Mouse (Mus musculus) lung, adult 2 months (tissue): ENCODE data around the gene Mmrn2. TPM values are rescaled to one million over a fixed set of nuclear protein-coding genes. Genes with fewer than 3 reads are reported as not detected.

Experiments used
- DNase-seq: peaks from one replicate; pipeline ENCODE4 v3.0.0; 2022
- H3K4me1 ChIP-seq: fragments of 200-500 bp; 2 replicates; pipeline ENCODE4 v1.6.1; 2011; ENCODE audit warnings: low read length; ENCODE audit not compliant: control insufficient read depth, insufficient read depth
- H3K4me3 ChIP-seq: fragments of 200-500 bp; replicated peaks from 2 replicates; pipeline ENCODE3; 2011; ENCODE audit warnings: low read depth, mild to moderate bottlenecking, control low read depth, low read length; ENCODE audit errors: extremely low read depth
- CTCF ChIP-seq: fragments of 200-500 bp; IDR thresholded peaks from 2 replicates; pipeline ENCODE4 v1.5.1; 2011; ENCODE audit warnings: mild to moderate bottlenecking, low read length, control low read depth; ENCODE audit not compliant: insufficient read depth
- POLR2A ChIP-seq: fragments of 200-500 bp; IDR thresholded peaks from 2 replicates; pipeline ENCODE4 v1.6.1; 2011; ENCODE audit warnings: low read depth, mild to moderate bottlenecking, control low read depth, low read length, borderline replicate concordance; ENCODE audit errors: extremely low read depth
- WGBS: fragments of 180-500 bp; shearing (Covaris S2); methylation state at CpG from one replicate; pipeline ENCODE4 v1.1.7; 2018; 5-methylcytosine and 5-hydroxymethylcytosine counted together
- polyA plus RNA-seq: library from polyadenylated mRNA; depleted of rRNA; stranded (reverse); fragments of >200 nt; gene quantifications from 2 replicates; pipeline ENCODE4 v1.2.3, GENCODE M21; 2012; rRNA removed

Mmrn2 gene
- polyA plus RNA-seq, result 21.9 and 22.2 TPM in 2 replicates

DNA sequence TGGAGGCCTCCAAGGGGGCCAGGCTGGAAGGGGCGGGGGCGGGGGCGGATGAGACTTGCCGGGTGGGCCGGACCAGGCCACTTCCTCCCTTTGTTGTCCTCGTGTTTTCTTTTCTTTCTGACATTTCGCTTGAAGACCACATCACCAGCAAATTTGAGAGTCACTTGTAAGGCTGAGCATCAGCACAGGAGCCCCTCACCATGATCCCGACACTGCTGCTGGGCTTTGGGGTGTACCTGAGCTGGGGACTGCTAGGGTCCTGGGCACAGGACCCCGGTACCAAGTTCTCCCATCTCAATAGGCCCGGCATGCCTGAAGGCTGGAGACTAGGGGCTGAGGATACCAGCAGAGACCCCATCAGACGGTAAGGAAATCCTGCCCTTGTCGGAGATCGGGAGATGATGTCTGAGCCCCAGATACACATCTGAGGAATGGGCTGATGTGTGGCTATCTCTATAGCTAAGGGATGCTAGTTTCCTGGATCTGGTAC is at the start of gene Mmrn2:
TSS of gene Mmrn2 (plus strand) at position 51 of the 490 bp plus-strand sequence.
- H3K4me3 ChIP-seq, result peak within 1 kb of the TSS; percentile 33
- no peak for DNase-seq
- TF ChIP-seq POLR2A (no peak), CTCF (no peak)
- WGBS, result 52% methylated on average over 13 of the region's 13 CpGs
- peaks cover 11% of the 10 kb centered on the region for H3K4me1 ChIP-seq

DNA sequence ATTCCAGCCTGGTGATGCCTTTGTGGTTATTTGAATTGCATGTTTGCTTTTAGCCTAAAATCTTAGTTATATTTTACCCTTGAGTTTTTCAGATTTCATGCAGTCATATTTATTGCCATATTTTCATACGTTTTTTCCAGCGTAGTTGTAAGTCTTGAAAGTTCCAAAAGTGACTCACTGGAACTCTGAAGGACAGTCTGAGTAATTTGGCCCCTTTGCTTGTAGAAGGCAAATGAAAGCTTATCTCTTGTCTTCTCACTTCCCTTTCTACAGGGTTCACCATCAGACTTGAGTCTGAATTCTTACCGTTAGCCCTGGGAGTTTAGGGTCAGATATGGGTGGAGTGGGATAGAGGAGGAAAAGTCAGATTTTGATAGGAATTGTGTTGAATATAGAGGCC is 48.7 kb upstream of the Mmrn2 start:
- Histone ChIP-seq H3K4me1 (no peaks in the 10 kb centered on the region), H3K4me3 (no peak overlapping the region)
- no peak for TF ChIP-seq POLR2A
- TF ChIP-seq CTCF, result no peak
- no peak for DNase-seq
- 86% methylated on average over 3 of the region's 3 CpGs for WGBS

DNA sequence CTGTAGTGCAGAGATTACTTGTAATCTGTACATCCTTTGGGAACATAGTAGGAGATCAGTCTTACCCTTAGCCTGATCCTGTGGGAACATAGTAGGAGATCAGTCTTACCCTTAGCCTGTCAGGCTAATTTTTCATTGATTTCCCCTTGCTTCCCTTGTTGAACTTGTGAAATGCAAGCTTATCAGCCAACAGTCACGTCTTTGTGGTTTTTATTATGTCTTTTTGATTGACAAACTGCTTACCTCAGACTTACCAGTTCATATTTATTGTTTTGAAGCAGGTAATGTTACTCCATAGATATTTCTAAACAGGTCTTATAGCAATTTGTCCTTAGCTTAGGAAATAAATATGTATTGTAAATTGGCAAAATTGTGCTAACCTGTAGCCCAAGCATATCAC is 47.6 kb upstream of the Mmrn2 start:
- no peak for TF ChIP-seq CTCF
- TF ChIP-seq POLR2A, result no peak
- no peak for DNase-seq
- Histone ChIP-seq H3K4me3 (no peak overlapping the region), H3K4me1 (no peaks in the 10 kb centered on the region)
- 64% methylated on average over 1 of the region's 1 CpGs for WGBS

DNA sequence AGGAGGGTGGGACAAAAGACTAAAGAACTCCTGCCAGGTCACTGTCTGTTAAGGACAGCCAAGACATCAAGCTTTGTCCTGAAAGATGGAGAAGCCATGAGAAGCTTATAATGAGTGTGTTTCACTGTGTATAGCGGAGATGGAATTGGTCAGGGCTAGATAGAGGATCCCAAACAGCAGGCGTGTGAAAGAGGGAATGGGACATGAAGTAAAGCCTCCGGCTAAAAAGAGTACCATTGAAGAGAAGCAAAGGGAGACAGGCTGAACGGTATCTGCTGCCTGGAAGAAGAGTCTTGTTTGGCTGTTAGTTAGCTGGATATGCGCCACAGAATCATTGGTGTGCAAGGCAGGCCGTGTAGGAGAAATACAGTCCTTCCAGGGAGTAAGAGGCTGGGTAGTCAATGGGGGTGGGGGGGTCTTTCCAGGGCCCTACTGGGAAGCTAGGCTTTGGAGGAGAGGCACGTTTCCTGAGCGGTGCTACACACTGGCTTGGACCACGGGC is 44.6 kb upstream of the Mmrn2 start:
- TF ChIP-seq CTCF, result no peak
- TF ChIP-seq POLR2A, result no peak
- DNase-seq, result no peak
- H3K4me3 ChIP-seq, result no peak overlapping the region
- WGBS, result 93% methylated on average over 9 of the region's 9 CpGs
- no peaks in the 10 kb centered on the region for H3K4me1 ChIP-seq

DNA sequence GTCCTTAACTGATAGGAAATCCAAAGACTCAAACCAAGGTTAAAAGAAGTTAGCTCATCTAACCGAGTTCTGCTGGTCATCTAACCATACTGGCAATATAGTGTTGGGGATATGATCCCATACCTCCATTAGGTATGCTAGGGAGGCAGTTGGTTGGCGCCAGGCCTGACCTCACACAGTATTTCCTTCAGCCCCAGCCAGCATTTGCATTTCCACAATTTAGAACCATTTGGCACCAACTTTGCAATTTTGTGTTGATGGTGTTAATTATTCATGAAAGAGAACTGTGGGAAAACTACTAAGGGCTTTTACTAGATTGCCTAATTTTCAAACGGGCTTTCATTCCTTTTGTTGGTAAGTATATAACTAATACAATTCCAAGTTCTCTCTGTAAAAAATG is 43.4 kb upstream of the Mmrn2 start:
- 86% methylated on average over 3 of the region's 3 CpGs for WGBS
- TF ChIP-seq CTCF, result no peak
- TF ChIP-seq POLR2A, result no peak
- H3K4me3 ChIP-seq, result no peak overlapping the region
- no peak for DNase-seq
- no peaks in the 10 kb centered on the region for H3K4me1 ChIP-seq

DNA sequence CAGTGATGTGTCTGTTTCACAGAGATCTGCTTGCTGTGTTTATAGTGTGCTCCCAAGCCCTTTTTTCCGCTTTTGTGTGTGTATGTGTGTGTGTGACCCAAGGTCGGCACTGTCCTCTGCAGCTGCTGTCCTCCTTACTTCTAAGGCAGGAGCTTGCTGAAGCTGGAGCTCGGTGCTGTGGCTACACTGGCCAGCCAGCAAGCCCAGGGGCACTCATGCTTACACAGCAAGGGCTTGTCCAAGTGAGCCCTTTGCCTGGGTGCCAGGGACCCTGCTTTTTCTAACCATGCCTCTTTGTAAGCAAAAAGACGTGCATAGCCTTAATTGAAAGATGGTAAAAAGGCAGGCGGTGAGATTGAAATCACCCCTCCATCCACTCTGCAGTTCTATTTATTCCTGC is 42.8 kb upstream of the Mmrn2 start:
- TF ChIP-seq POLR2A (no peak), CTCF (no peak)
- H3K4me3 ChIP-seq, result no peak overlapping the region
- no peaks in the 10 kb centered on the region for H3K4me1 ChIP-seq
- DNase-seq, result no peak
- 90% methylated on average over 5 of the region's 5 CpGs for WGBS

DNA sequence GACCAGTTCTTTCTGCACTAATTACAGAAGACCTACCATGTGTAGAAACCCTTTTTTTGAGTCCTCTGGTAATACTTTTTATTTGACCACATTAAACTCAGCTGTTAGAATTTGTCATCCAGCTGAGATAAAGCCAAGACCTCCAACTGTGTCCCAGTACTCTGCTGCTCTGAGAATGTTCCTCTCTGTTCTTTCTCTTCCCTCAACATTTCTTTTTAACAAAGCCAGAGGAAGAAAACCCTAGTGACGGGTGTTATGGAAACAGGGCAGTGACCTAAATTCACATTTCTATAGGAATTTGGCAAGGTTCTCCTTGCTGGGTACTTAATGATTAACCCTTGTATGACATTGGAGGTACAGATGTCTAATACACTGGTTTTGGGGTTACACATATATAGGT is 35.8 kb upstream of the Mmrn2 start:
- 63% methylated on average over 1 of the region's 1 CpGs for WGBS

DNA sequence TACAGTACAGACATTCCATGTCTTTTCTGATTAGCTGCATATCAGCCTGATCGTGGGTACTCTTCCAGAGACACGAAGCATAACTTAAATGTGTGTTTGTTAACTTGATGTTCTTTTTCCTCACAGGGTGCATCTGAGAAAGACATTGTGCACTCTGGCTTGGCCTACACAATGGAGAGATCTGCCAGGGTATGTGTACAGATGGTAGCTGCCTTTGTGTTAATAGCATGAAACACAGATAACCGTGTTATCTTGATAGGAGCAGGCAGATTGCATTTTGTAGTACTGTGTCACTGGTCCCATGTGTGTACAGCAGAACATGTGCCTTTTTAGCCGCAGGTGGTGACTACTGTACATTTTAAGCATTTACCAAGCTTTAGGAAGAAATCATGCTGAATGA is 33.3 kb upstream of the Mmrn2 start:
- Histone ChIP-seq H3K4me3 (no peak overlapping the region), H3K4me1 (no peaks in the 10 kb centered on the region)
- DNase-seq, result no peak
- TF ChIP-seq CTCF, result no peak
- TF ChIP-seq POLR2A, result no peak
- WGBS, result 91% methylated on average over 4 of the region's 4 CpGs

More for the DNA sequence above, 35.8 kb upstream of the Mmrn2 start:
- no peak for TF ChIP-seq CTCF
- TF ChIP-seq POLR2A, result no peak
- H3K4me1 ChIP-seq, result no peaks in the 10 kb centered on the region
- no peak overlapping the region for H3K4me3 ChIP-seq
- no peak for DNase-seq

DNA sequence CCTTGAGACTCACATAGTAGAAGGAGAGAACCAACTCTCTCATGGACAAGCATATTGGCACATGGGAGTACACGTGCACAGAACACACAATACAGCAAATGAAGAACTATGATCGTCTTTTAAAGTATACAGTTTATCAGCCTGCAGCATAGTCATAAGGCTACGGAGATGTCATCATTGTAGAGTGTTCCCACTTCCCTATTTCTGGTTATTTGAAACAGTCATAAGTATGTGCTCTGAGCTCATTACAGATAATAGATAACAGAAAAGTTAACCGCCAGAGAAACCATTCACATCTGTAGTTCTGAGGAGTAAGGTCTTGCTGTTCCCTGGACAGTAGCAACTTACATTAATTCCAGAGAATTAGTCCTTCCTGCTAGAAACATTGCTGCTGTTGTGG is 32.2 kb upstream of the Mmrn2 start:
- no peak for DNase-seq
- no peak for TF ChIP-seq CTCF
- TF ChIP-seq POLR2A, result no peak
- Histone ChIP-seq H3K4me3 (no peak overlapping the region), H3K4me1 (no peaks in the 10 kb centered on the region)
- 83% methylated on average over 4 of the region's 4 CpGs for WGBS

DNA sequence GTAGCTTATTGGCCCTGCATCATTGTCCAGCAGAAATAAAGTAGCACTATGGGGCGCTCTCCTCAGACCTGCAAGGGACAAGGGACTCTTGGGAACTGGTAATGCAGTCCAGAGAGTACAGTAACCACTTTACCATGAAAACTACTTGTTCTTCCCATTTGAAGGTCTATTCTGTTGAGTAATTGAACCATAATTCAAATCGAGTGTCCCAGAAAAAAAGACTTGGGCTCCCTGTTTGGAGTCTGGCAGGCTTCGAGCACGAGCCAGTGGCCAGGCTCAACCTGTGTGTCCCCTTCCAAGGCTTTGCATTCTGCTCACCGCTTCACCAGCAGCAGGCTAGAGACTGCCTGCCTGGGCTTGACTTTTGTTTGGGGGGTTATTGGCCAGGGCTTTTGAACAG is 30.9 kb upstream of the Mmrn2 start:
- 88% methylated on average over 5 of the region's 5 CpGs for WGBS
- Histone ChIP-seq H3K4me3 (no peak overlapping the region), H3K4me1 (peaks cover 2% of the 10 kb centered on the region; the same call in 1 of the 2 replicates)
- TF ChIP-seq CTCF (no peak), POLR2A (no peak)
- no peak for DNase-seq
